Mouse (Mus musculus) liver, adult 2 months (tissue): ENCODE data around the gene Arhgef16. TPM values are rescaled to one million over a fixed set of nuclear protein-coding genes. Genes with fewer than 3 reads are reported as not detected.
A peak's percentile ranks its signal among the peaks of the same experiment; 100 is the strongest.

ENCODE experiments used
- DNase-seq: peaks from one replicate; pipeline ENCODE4 v3.0.0-alpha.2; 2011; ENCODE audit warnings: low read depth, low spot score; ENCODE audit errors: extremely low read depth
- H3K27ac ChIP-seq: fragments of 200-500 bp; replicated peaks from 2 replicates; pipeline ENCODE4 v1.5.1; 2012; ENCODE audit warnings: low read depth, mild to moderate bottlenecking, control low read depth, inconsistent platforms, low read length; ENCODE audit not compliant: insufficient read depth
- H3K27me3 ChIP-seq: fragments of 200-500 bp; 2 replicates; pipeline ENCODE4 v1.6.1; 2012; ENCODE audit warnings: mild to moderate bottlenecking, moderate library complexity, low read length, inconsistent platforms; ENCODE audit not compliant: control insufficient read depth, insufficient read depth
- H3K36me3 ChIP-seq: fragments of 200-500 bp; 2 replicates; pipeline ENCODE4 v1.6.1; 2012; ENCODE audit warnings: low read length, inconsistent platforms; ENCODE audit not compliant: control insufficient read depth, insufficient read depth
- H3K4me1 ChIP-seq: fragments of 200-500 bp; 2 replicates; pipeline ENCODE4 v1.6.1; 2011; ENCODE audit warnings: low read length; ENCODE audit not compliant: control insufficient read depth, insufficient read depth
- H3K4me3 ChIP-seq: fragments of 200-500 bp; 2 replicates; pipeline ENCODE4 v1.5.1; 2011; ENCODE audit warnings: low read depth, mild to moderate bottlenecking, control low read depth, low read length, moderate library complexity; ENCODE audit not compliant: insufficient read depth
- H3K79me2 ChIP-seq: fragments of 200-500 bp; 2 replicates; pipeline ENCODE4 v1.6.1; 2012; ENCODE audit warnings: inconsistent platforms, mild to moderate bottlenecking, low read length, moderate library complexity; ENCODE audit not compliant: control insufficient read depth, insufficient read depth
- H3K9ac ChIP-seq: fragments of 200-500 bp; 2 replicates; pipeline ENCODE4 v1.6.1; 2012; ENCODE audit warnings: low read depth, mild to moderate bottlenecking, control low read depth, inconsistent platforms, low read length
- CTCF ChIP-seq: fragments of 200-500 bp; IDR thresholded peaks from 2 replicates; pipeline ENCODE4 v1.5.1; 2011; ENCODE audit warnings: low read depth, low read length, control low read depth
- POLR2A ChIP-seq: fragments of 200-500 bp; IDR thresholded peaks from 2 replicates; pipeline ENCODE4 v1.6.1; 2011; ENCODE audit warnings: low read length, control low read depth; ENCODE audit not compliant: insufficient read depth; ENCODE audit errors: extremely low read depth
- WGBS: fragments of 180-500 bp; shearing (Covaris S2); methylation state at CpG from one replicate; pipeline ENCODE4 v1.1.7; 2018; 5-methylcytosine and 5-hydroxymethylcytosine counted together
- polyA plus RNA-seq: library from polyadenylated mRNA; depleted of rRNA; stranded (reverse); fragments of >200 nt; gene quantifications from 2 replicates; pipeline ENCODE4 v1.2.3, GENCODE M21; 2012
- total RNA-seq: library from RNA; depleted of rRNA; stranded (reverse); fragments of >200 nt; gene quantifications from 2 replicates; pipeline ENCODE4 v1.2.3, GENCODE M21; 2014

Arhgef16 gene
- total and polyA plus RNA-seq, 2 experiments: 2.7 to 3.5 TPM

- WGBS: 72% methylated on average over 2 of the region's 2 CpGs
- DNase-seq: no peak
- TF ChIP-seq POLR2A (no peak), CTCF (no peak)
These were observed 7.7 kb upstream of the Arhgef16 start for GRCm38 (mm10) chr4:154309131-154309530.

GRCm38 (mm10) chr4:154299541-154300271 is 1.8 kb downstream of the Arhgef16 start:
- Histone ChIP-seq H3K36me3 (no peaks in the 10 kb centered on the region), H3K9ac (peak overlapping the region; percentile 75), H3K79me2 (no peaks in the 10 kb centered on the region), H3K27me3 (no peaks in the 10 kb centered on the region), H3K27ac (peak overlapping the region; percentile 13; the same call in 1 of the 2 replicates), H3K4me3 (peak overlapping the region; percentile 80), H3K4me1 (no peaks in the 10 kb centered on the region)
- TF ChIP-seq CTCF (no peak), POLR2A (no peak)
- 1% methylated on average over 64 of the region's 66 CpGs for WGBS
- peak; percentile 52 for DNase-seq

More at GRCm38 (mm10) chr4:154309131-154309530, 7.7 kb upstream of the Arhgef16 start:
- H3K27me3 ChIP-seq: no peaks in the 10 kb centered on the region
- H3K9ac ChIP-seq: no peak overlapping the region
- H3K36me3 ChIP-seq: no peaks in the 10 kb centered on the region
- H3K4me3 ChIP-seq: no peak overlapping the region
- H3K27ac ChIP-seq: no peak overlapping the region
- no peaks in the 10 kb centered on the region for H3K79me2 ChIP-seq
- no peaks in the 10 kb centered on the region for H3K4me1 ChIP-seq

GRCm38 (mm10) chr4:154297761-154298160 is 3.7 kb downstream of the Arhgef16 start:
- Histone ChIP-seq H3K4me1 (peaks cover 6% of the 10 kb centered on the region; the same call in 1 of the 2 replicates), H3K79me2 (no peaks in the 10 kb centered on the region), H3K4me3 (no peak overlapping the region), H3K27me3 (no peaks in the 10 kb centered on the region), H3K36me3 (no peaks in the 10 kb centered on the region), H3K9ac (no peak overlapping the region), H3K27ac (no peak overlapping the region)
- 16% methylated on average over 9 of the region's 9 CpGs for whole genome bisulfite sequencing
- TF ChIP-seq POLR2A: no peak
- TF ChIP-seq CTCF: no peak
- peak; percentile 53 for DNase-seq

GRCm38 (mm10) chr4:154294262-154294731 is 7.2 kb downstream of the Arhgef16 start:
- no peaks in the 10 kb centered on the region for H3K36me3 ChIP-seq
- H3K4me3 ChIP-seq: no peak overlapping the region
- no peaks in the 10 kb centered on the region for H3K27me3 ChIP-seq
- H3K4me1 ChIP-seq: peaks cover 6% of the 10 kb centered on the region; the same call in 1 of the 2 replicates
- TF ChIP-seq CTCF (no peak), POLR2A (no peak)
- H3K27ac ChIP-seq: peak overlapping the region; percentile 61
- WGBS: 13% methylated on average over 8 of the region's 8 CpGs
- DNase-seq: peak; percentile 96
- H3K79me2 ChIP-seq: no peaks in the 10 kb centered on the region
- H3K9ac ChIP-seq: no peak overlapping the region

- Histone ChIP-seq H3K9ac (no peak overlapping the region), H3K36me3 (no peaks in the 10 kb centered on the region), H3K4me3 (no peak overlapping the region), H3K27me3 (no peaks in the 10 kb centered on the region), H3K79me2 (no peaks in the 10 kb centered on the region), H3K27ac (peak overlapping the region; percentile 79), H3K4me1 (peaks cover 6% of the 10 kb centered on the region; the same call in 1 of the 2 replicates)
- TF ChIP-seq POLR2A: no peak
- TF ChIP-seq CTCF: no peak
- no peak for DNase-seq
- 37% methylated on average over 4 of the region's 4 CpGs for WGBS
These were observed 7.7 kb downstream of the Arhgef16 start for GRCm38 (mm10) chr4:154293735-154294201.

- no peaks in the 10 kb centered on the region for H3K36me3 ChIP-seq
- H3K79me2 ChIP-seq: no peaks in the 10 kb centered on the region
- no peak for DNase-seq
- no peak overlapping the region for H3K9ac ChIP-seq
- no peaks in the 10 kb centered on the region for H3K27me3 ChIP-seq
- WGBS: 81% methylated on average over 7 of the region's 7 CpGs
- no peak overlapping the region for H3K27ac ChIP-seq
- no peak overlapping the region for H3K4me3 ChIP-seq
- H3K4me1 ChIP-seq: no peaks in the 10 kb centered on the region
- no peak for TF ChIP-seq POLR2A
- TF ChIP-seq CTCF: no peak
These were observed 17.8 kb downstream of the Arhgef16 start for GRCm38 (mm10) chr4:154283671-154284070.
